Mouse (Mus musculus): ENCODE results near the gene Zdhhc16.

Zdhhc16 gene

GRCm38 (mm10) chr19:41987206-41987605 is 53.9 kb downstream of the Zdhhc16 start:
- DNase-seq (ENCODE audit: low spot score in 2 of 2), result no peak

GRCm38 (mm10) chr19:41989810-41990209 is 56.5 kb downstream of the Zdhhc16 start:
- no peak for DNase-seq (ENCODE audit: low spot score in 2 of 2)

GRCm38 (mm10) chr19:41991926-41992477 is 58.7 kb downstream of the Zdhhc16 start:
- DNase-seq (ENCODE audit: low spot score in 2 of 2), result no peak

GRCm38 (mm10) chr19:41992971-41993370 is 59.7 kb downstream of the Zdhhc16 start:
- DNase-seq (ENCODE audit: low spot score in 2 of 2), result no peak

- peak in 1 of 2 experiments; percentile 79 for DNase-seq (ENCODE audit: low spot score in 2 of 2)
These were observed 60.2 kb downstream of the Zdhhc16 start for GRCm38 (mm10) chr19:41993484-41993883.
